Mouse (Mus musculus): ENCODE results near the gene H3f3b. TPM values are rescaled to one million over a fixed set of nuclear protein-coding genes. Genes with fewer than 3 reads are reported as not detected.
A peak's percentile ranks its signal among the peaks of the same experiment; 100 is the strongest.

H3f3b gene
- total RNA-seq, 2 experiments from 2014 or later: 98.0 to 107 TPM

GRCm38 (mm10) chr11:116049610-116050009 is 21.8 kb upstream of the H3f3b start:
- DNase-seq: no peak

GRCm38 (mm10) chr11:116045173-116045572 is 17.4 kb upstream of the H3f3b start:
- no peak for DNase-seq

DNA sequence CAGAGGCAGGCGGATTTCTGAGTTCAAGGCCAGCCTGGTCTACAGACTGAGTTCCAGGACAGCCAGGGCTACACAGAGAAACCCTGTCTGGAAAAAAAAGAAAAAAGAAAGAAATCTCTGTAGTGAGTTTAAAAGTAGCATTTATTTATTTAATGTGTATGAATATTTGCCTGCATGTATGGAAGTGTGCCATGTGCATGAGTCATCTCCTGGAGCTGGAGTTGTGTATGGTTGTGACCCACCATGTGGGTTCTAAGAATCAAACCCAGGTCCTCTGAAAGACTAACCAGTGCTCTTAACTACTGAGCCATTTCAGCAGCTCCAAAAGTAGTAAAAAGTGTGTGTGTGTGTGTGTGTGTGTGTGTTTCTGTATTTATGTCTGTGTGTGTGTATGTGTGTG is 15.5 kb upstream of the H3f3b start:
- no peak for DNase-seq

DNA sequence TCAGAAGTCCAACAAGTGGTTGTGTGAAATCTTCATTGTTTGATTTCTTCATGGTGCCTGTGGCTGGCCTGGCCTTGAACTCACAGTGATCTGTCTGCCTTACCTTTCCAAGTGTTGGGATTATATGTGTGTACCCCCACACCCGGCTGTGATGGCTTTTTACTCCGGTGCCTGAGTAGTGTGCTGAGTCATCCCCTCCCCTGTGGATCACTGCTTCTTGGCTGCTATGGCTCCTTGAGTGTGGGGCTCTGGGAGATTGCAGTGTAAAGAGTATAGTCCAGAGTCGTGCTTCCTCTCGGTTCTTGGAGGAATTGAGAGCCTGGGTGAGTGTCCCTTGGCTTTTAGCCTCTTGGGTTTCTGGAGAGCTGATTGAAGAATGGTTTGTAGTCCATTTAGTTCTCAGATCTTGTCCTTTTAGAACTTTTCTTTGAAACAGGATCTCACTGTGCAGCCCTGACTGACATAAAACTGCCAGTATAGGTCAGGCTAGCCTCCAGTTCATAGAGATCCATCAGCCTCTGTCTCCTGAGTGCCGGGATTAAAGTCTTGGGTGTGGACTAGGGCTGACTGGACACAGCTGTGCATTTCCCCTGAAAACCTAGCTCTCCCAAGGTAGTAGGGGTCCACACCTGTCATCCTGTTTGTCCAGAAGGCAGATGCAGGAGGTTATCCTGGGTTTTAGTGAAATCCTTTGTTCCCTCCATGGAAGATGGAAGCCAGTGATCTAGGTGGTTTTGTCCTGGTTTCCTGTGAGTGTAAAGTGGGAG is 14.8 kb upstream of the H3f3b start:
- no peak for DNase-seq

DNA sequence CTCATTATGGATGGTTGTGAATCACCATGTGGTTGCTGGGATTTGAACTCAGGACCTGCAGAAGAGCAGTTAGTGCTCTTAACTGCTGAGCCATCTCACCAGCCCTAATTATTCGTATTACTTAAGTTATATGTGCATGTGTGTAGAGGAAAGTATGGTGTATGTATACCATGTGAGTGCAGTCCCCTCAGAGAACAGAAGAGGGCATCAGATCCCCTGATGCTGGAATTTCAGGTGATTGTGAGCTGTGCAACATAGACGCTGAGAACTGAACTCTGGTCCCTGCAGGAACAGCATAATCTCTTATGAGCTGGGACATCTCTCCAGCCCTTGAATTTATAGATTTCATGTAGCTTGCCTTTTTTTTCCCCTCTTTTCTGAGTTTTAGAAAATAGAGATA is 14.1 kb upstream of the H3f3b start:
- no peak for DNase-seq

DNA sequence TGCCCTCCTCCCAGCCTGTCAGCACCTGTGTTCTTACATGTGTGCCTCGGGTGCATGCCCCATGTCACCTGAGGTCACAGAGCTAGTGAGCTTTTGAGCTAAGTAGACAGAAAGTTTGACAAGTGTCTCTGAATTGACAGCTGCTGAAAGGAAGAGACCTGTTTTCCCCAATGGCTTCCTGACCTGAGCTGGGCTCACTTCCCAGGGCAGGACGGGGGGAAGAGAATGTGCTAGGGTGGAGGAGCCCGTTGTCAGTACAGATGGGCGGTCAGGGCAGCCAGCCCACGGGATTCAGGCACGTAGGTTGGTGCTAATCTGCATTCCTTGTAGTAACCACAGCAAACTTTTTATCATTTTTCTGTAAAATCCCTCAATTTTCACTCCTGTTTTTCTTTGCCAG is 12.8 kb upstream of the H3f3b start:
- peak; percentile 50 to 56 for DNase-seq

DNA sequence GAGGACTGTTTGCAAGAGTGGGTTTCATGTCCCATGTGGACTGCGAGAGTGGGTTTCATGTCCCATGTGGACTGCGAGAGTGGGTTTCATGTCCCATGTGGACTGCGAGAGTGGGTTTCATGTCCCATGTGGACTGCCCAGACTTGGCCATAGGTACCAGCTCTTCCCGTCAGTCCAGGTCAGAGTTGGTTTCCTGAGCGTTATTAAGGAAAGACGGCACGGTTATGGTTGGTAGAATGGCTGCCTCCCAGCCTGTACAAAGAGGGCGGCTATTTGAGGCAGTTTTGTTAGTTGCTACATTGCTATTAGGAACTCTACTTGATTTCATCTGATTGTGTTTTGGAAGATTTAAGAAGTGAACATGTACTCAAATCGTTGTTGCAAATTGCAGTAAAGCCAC is 10.1 kb upstream of the H3f3b start:
- no peak for DNase-seq

GRCm38 (mm10) chr11:116036671-116037070 is 8.9 kb upstream of the H3f3b start:
- DNase-seq: no peak

DNA sequence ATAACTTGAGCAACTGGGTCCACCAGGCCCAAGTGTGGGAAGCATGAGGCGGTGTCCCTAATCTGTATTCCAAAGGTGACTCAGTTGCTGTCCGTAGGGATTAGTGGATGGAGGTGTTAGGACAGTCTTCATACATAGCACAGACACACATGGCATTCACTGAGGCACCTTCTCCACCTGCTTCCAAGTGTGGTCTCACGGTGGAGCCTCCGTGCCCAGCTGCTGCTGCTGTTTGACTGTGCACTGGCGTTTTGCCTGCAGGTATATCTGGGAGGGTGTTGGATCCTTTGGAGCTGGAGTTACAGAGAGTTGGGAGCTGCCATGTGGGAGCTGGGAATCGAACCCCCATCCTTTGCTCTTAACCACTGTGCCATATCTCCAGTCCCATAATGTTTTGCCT is 6.8 kb upstream of the H3f3b start:
- no peak for DNase-seq

GRCm38 (mm10) chr11:116030898-116031845 is 3.4 kb upstream of the H3f3b start:
- DNase-seq: peak; percentile 23 to 50

DNA sequence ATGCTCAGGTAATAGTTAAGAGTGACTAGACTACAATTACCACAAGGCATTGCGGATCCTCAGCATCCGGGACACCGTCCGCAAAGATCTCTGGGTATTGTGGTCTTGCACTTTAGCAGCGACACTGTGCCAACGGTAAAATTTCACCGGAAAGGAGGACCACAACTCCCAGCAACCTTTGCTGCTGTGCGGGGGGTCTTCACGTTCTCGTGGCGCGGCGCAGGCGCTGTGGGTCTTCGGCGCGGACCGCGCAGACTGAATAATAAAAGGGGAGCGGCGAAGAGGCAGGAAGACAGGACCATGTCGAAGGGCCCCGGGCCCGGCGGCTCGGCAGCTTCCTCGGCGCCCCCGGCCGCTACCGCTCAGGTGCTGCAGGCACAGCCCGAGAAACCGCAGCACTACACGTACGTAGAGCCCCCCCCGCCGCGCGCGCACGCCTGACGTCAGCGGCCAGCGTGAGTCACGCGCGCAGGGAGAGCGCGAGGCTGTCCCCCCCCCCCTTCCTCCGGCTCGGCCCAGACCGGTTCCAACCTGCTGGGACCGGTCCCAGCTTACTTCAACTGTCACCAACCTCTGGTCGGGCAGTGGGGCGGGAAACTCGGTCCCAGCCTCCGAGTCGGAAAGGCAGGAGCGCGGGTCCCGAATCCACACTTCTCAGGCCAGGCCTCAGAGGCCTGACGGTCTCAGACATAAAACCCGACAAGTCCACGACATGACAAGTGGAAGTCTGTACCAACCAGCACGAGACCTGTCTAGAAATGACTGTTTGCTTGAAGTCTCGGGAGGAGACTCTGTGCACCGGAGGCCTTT is 2.5 kb upstream of the H3f3b start, which contains the start of gene Unk:
Unk (plus strand) TSS at position 235 of the 810 bp plus-strand sequence.
- peak; percentile 98 to 100 for DNase-seq

GRCm38 (mm10) chr11:116029086-116029865 is 1.5 kb upstream of the H3f3b start:
- DNase-seq: no peak

DNA sequence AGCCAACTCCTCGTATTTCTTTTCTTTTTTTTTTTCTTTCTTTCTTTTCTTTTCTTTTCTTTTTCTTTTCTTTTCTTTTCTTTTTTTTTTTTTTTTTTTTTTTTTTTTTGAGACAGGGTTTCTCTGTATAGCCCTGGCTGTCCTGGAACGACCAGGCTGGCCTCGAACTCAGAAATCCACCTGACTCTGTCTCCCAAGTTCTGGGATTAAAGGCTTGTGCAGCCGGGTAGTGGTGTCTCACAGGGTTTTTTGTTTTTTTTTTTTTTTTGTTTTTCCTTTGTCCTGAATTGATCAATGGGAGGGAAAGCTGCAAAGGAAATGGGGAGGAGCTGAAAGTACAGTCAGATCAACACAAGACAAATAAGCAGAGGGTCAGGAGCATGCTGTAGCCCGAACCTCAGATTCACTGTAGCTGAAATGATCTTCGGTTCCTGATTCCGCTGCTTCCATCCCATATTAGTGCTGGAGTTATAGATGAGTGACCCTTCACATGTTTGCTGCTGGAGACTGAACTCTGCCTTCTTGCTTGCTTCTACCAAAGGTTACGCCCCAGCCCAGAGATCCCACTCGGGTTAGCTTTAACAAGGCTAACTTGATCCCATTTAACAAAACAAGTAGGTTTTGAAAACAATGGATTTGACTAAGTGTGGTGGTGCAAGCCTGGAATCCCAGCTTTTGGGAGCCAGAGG is 559 bp upstream of the H3f3b start:
- no peak for DNase-seq

DNA sequence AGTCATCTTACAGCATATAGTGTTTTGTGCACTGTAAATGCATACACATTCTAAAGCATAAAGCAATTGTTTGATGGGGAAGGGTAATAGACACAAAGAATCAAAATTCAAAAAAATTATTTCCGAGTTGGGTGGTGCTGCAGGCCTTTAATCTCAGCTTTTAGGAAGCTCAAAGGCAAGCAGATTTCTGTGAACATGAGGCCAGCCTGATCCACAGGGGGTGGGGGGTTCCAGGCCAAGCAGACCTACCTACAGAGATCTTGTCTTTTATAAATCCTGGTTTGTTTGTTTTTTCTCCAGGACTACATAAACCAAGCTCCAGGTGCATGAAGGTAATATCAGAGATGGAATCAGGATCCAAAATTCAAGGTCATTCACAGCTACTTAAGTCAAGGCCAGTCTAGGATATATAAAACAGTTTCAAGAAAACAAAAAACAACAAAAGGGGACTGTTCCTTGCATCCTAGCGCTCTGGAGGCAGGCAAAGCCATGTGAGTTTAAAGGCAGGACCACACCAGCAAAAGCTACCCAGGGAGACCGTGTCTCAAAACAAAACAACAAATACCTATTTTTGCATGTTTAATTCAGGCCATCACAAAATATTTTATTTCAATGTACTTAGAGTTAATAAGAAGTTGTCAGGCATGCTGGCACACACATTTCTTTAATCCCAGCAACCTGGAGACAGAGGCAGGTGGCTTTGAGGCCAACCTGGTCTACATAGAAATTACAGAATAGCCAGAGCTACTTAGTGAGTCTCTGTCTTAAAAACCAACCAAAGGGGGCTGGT is 2.5 kb downstream of the H3f3b start:
- DNase-seq: no peak

- peak; percentile 95 to 98 for DNase-seq
Observed at GRCm38 (mm10) chr11:116024356-116024808, 3.4 kb downstream of the H3f3b start.

DNA sequence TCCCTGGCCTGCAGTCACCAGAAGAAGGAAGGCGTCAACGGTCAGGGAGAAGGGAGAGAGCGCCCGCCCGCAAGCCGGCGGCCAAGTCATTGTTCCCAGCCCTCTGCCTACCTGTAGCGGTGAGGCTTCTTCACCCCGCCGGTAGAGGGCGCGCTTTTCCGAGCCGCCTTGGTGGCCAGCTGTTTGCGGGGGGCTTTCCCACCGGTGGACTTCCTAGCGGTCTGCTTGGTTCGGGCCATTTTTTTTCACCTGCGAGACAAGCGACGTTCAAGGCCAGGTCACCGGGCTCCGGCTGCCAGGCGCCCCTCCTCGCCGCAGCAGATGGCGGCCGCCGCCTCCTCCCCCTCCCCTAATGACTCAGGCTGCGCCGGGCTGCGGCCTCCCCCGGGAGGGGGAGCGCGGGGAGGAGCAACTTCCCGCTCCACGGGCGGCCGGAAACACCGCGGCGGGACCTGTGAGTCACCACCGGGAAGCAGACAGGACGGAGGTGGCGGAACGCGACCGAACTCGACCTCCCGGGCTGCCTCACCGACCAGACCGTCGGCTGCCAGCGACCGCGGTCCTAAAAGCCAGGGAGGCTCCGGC is 3.9 kb downstream of the H3f3b start:
- peak; percentile 82 to 90 for DNase-seq

GRCm38 (mm10) chr11:116023074-116023770 is 4.5 kb downstream of the H3f3b start:
- DNase-seq: peak in 1 of 2 experiments; percentile 53

- no peak for DNase-seq
Observed at GRCm38 (mm10) chr11:116022256-116022780, 5.4 kb downstream of the H3f3b start.

Measured in heart, adult 18-20 months (tissue).